Mouse (Mus musculus) midbrain, embryonic 11.5 days (tissue): Measurements from ENCODE around the gene Ranbp9. TPM values are rescaled to one million over a fixed set of nuclear protein-coding genes. Genes with fewer than 3 reads are reported as not detected.

Experiments used
- ATAC-seq: fragments of 200-750 bp; cut with Nextera tagmentation; 2 replicates; pipeline ENCODE4 v1.8.0; 2017; ENCODE audit warnings: moderate TSS enrichment, moderate library complexity; ENCODE audit not compliant: low FRiP score
- DNase-seq: peaks from one replicate; pipeline ENCODE4 v3.0.0; 2015; ENCODE audit warnings: low spot score; ENCODE audit errors: missing footprints
- H3K27ac ChIP-seq: fragments of 300-500 bp; sonication (generic); 2 replicates; pipeline ENCODE4 v1.5.1; 2014; ENCODE audit warnings: low read depth, low read length
- H3K27me3 ChIP-seq: fragments of 300-500 bp; sonication (generic); 2 replicates; pipeline ENCODE4 v1.6.1; 2014; ENCODE audit warnings: mild to moderate bottlenecking, low read length, moderate library complexity, mixed read lengths; ENCODE audit not compliant: control insufficient read depth, insufficient read depth
- H3K36me3 ChIP-seq: fragments of 300-500 bp; sonication (generic); 2 replicates; pipeline ENCODE4 v1.6.1; 2014; ENCODE audit warnings: mild to moderate bottlenecking, low read length, moderate library complexity, mixed read lengths; ENCODE audit not compliant: control insufficient read depth, insufficient read depth
- H3K4me1 ChIP-seq: fragments of 300-500 bp; sonication (generic); 2 replicates; pipeline ENCODE4 v1.6.1; 2014; ENCODE audit warnings: low read length; ENCODE audit not compliant: control insufficient read depth, insufficient read depth
- H3K4me2 ChIP-seq: fragments of 300-500 bp; sonication (generic); 2 replicates; pipeline ENCODE4 v1.6.1; 2014; ENCODE audit warnings: mild to moderate bottlenecking, moderate library complexity
- H3K4me3 ChIP-seq: fragments of 300-500 bp; sonication (generic); 2 replicates; pipeline ENCODE4 v1.5.1; 2014; ENCODE audit warnings: low read depth, low read length
- H3K9ac ChIP-seq: fragments of 300-500 bp; sonication (generic); 2 replicates; pipeline ENCODE4 v1.6.1; 2014; ENCODE audit warnings: low read length
- H3K9me3 ChIP-seq: fragments of 300-500 bp; sonication (generic); 2 replicates; pipeline ENCODE4 v1.6.1; 2016; ENCODE audit warnings: low read length; ENCODE audit not compliant: control insufficient read depth
- WGBS: fragments of 180-500 bp; shearing (Covaris S2); extraction: QIAGEN DNeasy Blood & Tissue Kit; methylation state at CpG from one replicate; pipeline ENCODE4 v1.1.7; 2014; 5-methylcytosine and 5-hydroxymethylcytosine counted together
- polyA plus RNA-seq: library from polyadenylated mRNA; unstranded; fragments of >200 nt; fragmentation: Nextera tagmentation; extraction: Ambion mirVana; gene quantifications from 2 replicates; pipeline ENCODE4 v1.2.1, GENCODE M21; 2014

Gene Ranbp9
- polyA plus RNA-seq, 1 experiment from 2014 or later, result 10.9 TPM

GRCm38 (mm10) chr13:43365825-43366184, 115.3 kb downstream of the Ranbp9 start:
- peak overlapping the region; percentile 40; the same call in 1 of the 2 replicates for H3K27ac ChIP-seq
- peak overlapping the region; percentile 82 for H3K9ac ChIP-seq
- no peaks in the 10 kb centered on the region; the same call in 1 of the 2 replicates for H3K36me3 ChIP-seq
- DNase-seq, result no peak
- no peaks in the 10 kb centered on the region for H3K27me3 ChIP-seq
- no peak; the same call in 1 of the 2 replicates for ATAC-seq
- peaks cover 4% of the 10 kb centered on the region for H3K4me1 ChIP-seq
- H3K4me2 ChIP-seq, result peak overlapping the region; percentile 76
- WGBS, result 14% methylated on average over 11 of the region's 11 CpGs
- H3K9me3 ChIP-seq, result no peaks in the 10 kb centered on the region
- H3K4me3 ChIP-seq, result peak overlapping the region; percentile 53

- H3K36me3 ChIP-seq, result no peaks in the 10 kb centered on the region
- 15% methylated on average over 42 of the region's 42 CpGs for WGBS
- no peaks in the 10 kb centered on the region for H3K9me3 ChIP-seq
- H3K27ac ChIP-seq, result peak within 1 kb of the TSS; percentile 40
- H3K9ac ChIP-seq, result peak within 1 kb of the TSS; percentile 82
- ATAC-seq (peak; percentile 96), DNase-seq (peak; percentile 99)
- peak within 1 kb of the TSS; percentile 53 for H3K4me3 ChIP-seq
- H3K27me3 ChIP-seq, result no peaks in the 10 kb centered on the region
- H3K4me2 ChIP-seq, result peak within 1 kb of the TSS; percentile 76
- peaks cover 4% of the 10 kb centered on the region for H3K4me1 ChIP-seq
These were observed 115.9 kb downstream of the Ranbp9 start, which contains the start of gene Sirt5 for GRCm38 (mm10) chr13:43364985-43365824. Gene Sirt5 (plus strand): TSS chr13:43365496.

- Histone ChIP-seq H3K9me3 (no peaks in the 10 kb centered on the region), H3K27me3 (no peaks in the 10 kb centered on the region), H3K27ac (no peak overlapping the region), H3K4me3 (no peak overlapping the region), H3K9ac (no peak overlapping the region), H3K4me1 (peaks cover 4% of the 10 kb centered on the region), H3K4me2 (no peak overlapping the region), H3K36me3 (no peaks in the 10 kb centered on the region)
- DNase-seq (peak; percentile 21), ATAC-seq (no peak)
- 83% methylated on average over 9 of the region's 9 CpGs for WGBS
These were observed 118.7 kb downstream of the Ranbp9 start for GRCm38 (mm10) chr13:43362353-43362752.

- 76% methylated on average over 6 of the region's 6 CpGs for WGBS
- Histone ChIP-seq H3K9ac (no peak overlapping the region), H3K4me3 (no peak overlapping the region)
These were observed 120.5 kb downstream of the Ranbp9 start for GRCm38 (mm10) chr13:43360534-43360933.

GRCm38 (mm10) chr13:43356346-43357125, 124.5 kb downstream of the Ranbp9 start:
- H3K9ac ChIP-seq, result no peak overlapping the region
- no peak overlapping the region for H3K4me2 ChIP-seq
- DNase-seq, result no peak
- H3K4me3 ChIP-seq, result no peak overlapping the region
- H3K9me3 ChIP-seq, result no peaks in the 10 kb centered on the region
- H3K27me3 ChIP-seq, result no peaks in the 10 kb centered on the region
- no peaks in the 10 kb centered on the region for H3K36me3 ChIP-seq
- 90% methylated on average over 14 of the region's 14 CpGs for WGBS
- H3K27ac ChIP-seq, result no peak overlapping the region
- ATAC-seq, result no peak
- no peaks in the 10 kb centered on the region; the same call in 1 of the 2 replicates for H3K4me1 ChIP-seq

More at GRCm38 (mm10) chr13:43360534-43360933, 120.5 kb downstream of the Ranbp9 start:
- DNase-seq (no peak), ATAC-seq (no peak)
- Histone ChIP-seq H3K27ac (no peak overlapping the region), H3K27me3 (no peaks in the 10 kb centered on the region), H3K9me3 (no peaks in the 10 kb centered on the region), H3K4me1 (no peaks in the 10 kb centered on the region; the same call in none of the 2 replicates), H3K4me2 (no peak overlapping the region), H3K36me3 (no peaks in the 10 kb centered on the region)

GRCm38 (mm10) chr13:43354362-43354761, 126.7 kb downstream of the Ranbp9 start:
- Histone ChIP-seq H3K9ac (no peak overlapping the region), H3K27ac (no peak overlapping the region), H3K36me3 (no peaks in the 10 kb centered on the region), H3K9me3 (no peaks in the 10 kb centered on the region), H3K27me3 (no peaks in the 10 kb centered on the region), H3K4me2 (no peak overlapping the region), H3K4me3 (no peak overlapping the region), H3K4me1 (no peaks in the 10 kb centered on the region; the same call in 1 of the 2 replicates)
- ATAC-seq (no peak), DNase-seq (no peak)
- WGBS, result 90% methylated on average over 12 of the region's 12 CpGs

- Histone ChIP-seq H3K9me3 (no peaks in the 10 kb centered on the region), H3K4me3 (no peak overlapping the region), H3K9ac (no peak overlapping the region), H3K36me3 (no peaks in the 10 kb centered on the region), H3K4me2 (no peak overlapping the region), H3K27me3 (no peaks in the 10 kb centered on the region), H3K27ac (no peak overlapping the region), H3K4me1 (no peaks in the 10 kb centered on the region)
- ATAC-seq (no peak), DNase-seq (no peak)
- WGBS, result 77% methylated on average over 4 of the region's 4 CpGs
These were observed 127.7 kb downstream of the Ranbp9 start for GRCm38 (mm10) chr13:43353356-43353755.
